Mouse (Mus musculus) activated CD4-positive, CD25-positive, alpha-beta regulatory T cell, adult 4 months (primary cell): Measurements from ENCODE around the gene Smarcd1. TPM values are rescaled to one million over a fixed set of nuclear protein-coding genes. Genes with fewer than 3 reads are reported as not detected.

Experiments used
- ATAC-seq: one replicate; pipeline ENCODE4 v1.8.0; 2017
- polyA plus RNA-seq, 2 experiments: library from polyadenylated mRNA; unstranded; fragments of 100-300 nt; shearing (Covaris generic); gene quantifications; one replicate each; pipeline ENCODE4 v1.2.1; 2017

Smarcd1 gene
- 10 to 100 TPM in 1 of 2 experiments, 1 to 10 TPM in 1; 8.6 to 10.8 TPM for polyA plus RNA-seq

DNA sequence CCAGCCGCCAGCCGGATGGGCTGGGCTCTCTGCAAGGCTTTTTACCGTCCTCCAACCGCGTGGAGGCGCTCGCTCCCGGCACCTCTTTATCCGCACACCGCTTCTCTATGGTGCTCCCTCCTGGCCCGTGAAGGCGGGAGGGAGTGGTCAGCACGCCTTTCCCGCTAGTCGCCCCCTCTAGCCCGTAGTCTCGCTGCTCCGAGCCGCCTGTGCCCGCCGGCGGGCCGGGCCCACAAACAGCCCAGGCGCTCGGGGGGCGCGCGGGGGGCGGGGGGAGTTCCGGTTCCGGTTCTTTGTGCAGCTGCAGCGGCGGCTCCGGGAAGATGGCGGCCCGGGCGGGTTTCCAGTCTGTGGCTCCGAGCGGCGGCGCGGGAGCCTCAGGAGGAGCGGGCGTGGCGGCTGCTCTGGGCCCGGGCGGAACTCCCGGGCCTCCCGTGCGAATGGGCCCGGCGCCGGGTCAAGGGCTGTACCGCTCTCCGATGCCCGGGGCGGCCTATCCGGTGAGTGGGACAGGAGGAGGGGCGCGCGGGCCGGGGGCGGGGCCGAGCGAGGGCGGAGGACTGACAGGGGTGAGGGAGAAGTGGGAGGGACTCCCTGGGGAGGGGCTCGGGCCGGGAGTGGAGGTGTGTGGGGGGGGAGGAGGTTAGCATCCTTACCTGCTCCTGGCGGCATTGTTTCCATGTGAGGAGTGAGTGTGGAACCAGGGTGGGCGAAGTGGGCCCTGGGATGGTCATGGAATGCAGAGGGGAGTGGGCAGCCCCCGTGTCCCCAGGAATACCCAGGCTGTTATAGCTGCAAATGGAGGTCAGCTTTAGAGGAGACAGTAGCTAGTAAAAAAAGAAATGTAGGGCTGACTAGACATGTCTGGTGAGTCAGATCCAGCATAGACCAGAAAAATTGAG lies at the start of gene Smarcd1:
Smarcd1 (plus strand) TSS at position 131 of the 902 bp plus-strand sequence.
- peak; percentile 77 for ATAC-seq

DNA sequence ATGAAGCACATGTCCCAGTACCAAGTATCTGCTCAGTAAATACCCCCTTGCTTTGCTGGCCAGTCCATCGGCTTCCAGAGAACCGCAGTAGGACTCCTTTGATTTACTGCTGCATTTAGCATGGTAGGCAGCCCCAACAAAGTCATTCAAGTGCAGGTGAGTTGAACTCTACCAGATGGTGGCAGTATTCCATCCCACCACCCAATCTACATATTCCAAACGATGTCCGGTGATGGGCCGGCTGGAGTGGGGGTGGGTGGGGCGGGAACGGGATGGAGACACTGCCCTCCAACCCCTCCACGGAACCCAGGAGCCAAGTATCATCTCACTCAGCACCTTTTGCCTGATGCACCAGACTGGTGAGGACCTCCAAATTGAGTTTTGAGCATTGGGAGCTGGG lies 48.6 kb upstream of the Smarcd1 start:
- ATAC-seq = no peak

DNA sequence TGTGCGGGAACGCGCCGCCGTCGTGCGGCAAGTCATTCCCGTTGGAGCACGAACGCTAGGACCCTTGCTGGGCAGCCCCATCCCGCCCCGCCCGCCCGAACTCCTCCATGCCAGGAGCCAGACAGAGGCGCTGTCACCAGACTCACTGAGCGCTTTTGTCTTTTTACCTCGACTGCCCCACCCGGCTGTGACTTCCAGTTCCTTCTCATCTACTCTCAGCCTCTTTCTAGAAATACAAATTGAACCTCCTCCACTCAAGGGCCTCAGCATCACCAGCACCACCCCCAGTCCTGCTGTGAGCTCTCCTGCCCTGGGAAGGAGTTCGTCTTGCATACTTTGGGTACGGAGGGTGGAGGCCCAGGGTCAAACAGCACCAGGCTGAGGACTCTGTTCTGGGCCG lies 48.1 kb upstream of the Smarcd1 start:
- ATAC-seq = no peak

DNA sequence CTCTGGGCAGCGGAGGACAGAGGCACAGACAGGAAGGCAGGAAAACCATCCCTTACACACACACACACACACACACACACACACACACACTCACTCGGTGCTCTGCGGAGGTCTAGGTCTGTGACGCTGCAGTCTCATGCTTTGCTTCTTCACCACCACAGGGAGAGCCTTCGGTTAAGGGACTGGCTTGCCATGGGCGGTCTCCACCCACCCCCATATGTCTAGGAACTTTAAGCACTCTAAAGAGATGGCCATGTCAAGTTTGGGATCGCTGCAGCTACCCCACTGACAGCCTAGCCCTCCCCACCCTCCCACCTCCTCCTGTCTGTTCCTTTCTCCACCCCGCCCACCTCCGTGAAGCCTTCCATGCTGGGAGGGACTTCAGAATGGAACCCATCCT lies 46.0 kb upstream of the Smarcd1 start:
- ATAC-seq = no peak

DNA sequence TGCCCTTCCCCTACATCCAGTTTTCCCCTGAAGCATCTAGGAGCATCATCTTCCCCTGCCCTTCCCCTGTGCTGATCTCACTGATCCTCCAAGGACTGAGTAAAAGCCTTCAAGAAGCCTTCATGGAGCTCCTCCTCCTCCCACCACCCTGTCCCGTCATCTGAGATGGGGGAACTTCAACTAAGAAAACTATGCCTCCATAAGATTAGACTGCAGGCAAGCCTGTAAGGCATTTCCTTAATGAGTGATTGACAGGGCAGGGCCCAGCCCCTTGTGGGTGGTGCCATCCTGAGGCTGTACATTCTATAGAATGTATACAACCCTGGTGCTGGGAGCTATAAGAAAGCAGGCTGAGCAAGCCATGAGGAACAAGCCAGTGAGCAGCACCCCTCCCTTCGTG lies 43.5 kb upstream of the Smarcd1 start:
- ATAC-seq = no peak

DNA sequence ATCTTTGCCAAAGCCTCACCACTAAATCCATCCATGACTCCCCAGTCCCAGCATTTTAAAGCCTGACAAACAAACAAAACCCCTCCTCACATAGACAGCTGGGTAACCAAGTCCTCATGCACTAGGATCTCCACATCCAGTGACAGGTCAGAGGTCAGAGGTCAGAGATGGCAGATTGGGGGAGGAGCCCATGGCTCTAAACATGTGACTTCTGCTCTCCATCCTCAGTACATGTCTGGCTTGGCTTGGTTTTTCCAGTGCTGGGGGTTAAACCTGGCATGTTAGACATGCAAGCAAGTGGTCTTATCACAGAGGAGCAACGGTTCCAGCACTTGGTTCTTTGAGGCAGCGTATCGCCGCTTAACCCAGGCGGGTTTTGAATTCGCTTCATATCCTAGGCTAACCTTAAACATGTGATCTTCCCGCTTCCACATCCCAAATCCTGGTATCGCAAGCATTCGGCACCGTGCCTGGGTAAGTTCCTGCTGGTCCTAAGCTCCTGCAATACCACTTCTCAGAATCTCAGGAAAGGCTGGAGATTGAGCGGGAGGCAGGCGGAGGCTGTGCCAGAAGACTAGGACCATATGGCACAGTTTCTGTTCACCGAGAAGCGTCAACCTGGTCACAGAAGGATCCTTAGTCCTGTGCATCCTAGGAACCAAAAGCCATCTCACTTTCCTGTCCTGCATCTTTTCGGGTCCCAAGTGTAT lies 40.7 kb upstream of the Smarcd1 start:
- no peak for ATAC-seq

DNA sequence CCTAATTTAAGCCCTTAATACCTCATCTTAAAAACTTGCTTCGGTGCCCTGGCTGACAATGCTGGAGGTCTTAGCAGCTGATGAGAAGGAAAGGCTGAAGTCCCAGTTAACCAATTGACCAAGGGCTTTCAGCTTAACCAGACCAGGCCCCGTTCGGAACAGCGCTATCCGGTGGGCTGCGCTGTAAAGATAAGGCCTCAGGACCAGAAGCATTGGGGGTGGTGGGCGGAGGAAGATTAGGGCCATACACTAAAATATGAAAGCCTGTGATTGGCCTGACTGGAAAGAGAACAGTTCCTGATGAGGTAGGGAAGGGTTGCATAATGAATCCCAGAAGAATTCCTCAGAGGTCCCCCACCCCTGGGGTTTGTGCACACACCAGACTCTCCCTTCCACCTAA lies 39.6 kb upstream of the Smarcd1 start:
- ATAC-seq = no peak

DNA sequence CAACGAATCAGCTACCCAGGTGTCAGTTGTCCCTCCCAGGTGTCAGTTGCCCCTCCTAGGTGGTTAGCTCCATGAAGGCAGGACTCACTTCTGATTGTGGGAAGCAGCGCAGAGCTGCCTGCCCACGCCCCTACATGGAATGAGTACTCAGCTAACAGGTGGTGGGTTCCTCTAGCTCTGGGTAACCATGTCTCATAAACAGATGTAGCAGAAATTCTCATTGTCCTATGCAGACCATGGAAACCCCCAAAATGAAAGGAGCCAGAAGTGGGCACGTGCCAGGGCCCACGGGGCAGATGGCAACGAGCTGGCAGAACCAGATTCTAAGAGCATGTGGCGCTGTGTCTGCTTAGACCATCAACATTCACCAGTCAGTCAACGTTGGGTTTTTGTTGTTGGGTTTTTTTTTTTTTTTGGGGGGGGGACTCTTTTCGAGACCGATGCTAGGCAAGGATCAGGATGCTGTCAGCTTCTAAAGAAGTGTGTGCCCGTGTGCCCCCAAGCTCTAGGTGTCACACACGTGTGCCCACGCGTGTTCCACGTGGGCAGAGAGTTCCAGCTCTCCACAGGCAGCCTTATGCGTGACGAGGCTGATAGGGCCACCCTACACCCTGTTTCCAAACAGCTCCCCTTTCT lies 37.8 kb upstream of the Smarcd1 start:
- ATAC-seq = no peak

DNA sequence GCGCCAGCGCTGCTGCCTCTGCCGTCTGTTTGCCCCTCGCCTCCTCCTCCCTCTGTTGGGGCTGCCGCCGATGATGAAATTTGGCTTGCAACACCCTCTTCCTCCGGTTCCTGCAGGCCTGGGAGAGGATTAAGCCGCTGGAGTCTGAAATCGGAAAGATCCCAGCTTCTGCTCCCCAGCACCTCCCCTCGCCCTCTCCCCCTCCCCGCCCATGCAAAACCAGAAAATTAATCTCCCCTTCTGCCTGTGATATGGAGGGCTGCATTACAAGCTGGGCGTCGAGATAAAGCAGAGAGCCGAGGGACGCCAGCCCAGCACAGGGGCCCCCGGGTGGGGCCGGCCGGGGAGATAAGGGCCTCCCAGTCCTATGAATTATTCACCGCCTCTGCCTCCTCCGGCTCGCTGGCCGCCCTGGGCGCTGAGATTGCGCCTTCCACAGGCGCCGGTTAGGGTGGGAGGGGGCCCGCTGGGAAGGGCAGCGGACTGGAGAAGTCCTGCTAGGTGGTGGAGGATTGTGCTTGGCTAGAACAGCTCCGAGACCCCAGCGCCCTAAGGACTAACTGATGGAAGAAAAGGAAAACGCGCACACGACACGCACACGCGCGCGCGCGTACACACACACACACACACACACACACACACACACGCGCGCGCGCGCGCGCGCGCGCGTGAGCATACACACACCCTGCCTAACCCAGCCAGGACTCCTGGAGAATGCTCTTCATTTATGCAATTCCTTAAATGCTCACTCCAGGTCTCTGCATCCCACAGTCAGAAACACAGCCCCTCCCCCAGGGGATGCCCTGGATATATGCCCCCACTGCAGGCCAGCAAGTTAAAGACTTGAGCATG lies 37.1 kb upstream of the Smarcd1 start:
- no peak for ATAC-seq

DNA sequence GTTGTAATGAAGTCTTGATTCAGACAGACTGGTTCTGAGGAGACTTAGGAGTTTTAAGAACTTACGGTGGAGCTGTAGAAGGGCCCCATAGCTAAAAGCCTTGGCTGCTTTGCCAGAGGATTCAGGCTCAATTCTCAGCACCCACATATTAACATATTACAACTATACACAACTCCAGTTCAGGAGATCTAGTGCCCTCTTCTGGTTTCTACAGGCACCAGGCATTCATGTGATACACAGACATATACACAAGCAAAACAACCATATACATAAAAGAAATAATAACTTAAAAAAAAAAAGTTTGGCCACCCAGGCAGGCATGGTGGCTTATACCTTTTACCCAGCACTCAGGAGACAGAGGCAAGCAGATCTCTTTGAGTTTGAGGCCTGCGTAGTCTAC lies 34.4 kb upstream of the Smarcd1 start:
- ATAC-seq = no peak

DNA sequence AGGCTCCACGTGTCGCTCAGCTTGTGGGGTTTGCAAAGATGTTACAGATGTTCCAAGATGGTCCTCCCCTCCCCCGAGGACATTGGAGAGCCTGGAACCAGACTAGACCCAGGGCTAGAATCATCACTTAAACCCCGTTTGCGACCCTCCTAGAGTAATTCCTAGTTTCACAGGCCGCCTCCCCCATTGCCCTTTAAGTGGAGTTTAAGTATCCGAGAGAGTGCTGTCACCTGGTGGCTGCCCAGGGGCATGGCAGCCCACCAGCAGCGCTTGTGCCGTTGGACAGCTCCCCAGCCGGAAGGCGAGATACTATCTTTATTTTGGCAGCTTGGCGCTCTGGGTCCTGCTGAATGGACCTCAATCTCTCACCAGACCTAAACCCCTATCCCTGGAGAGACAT lies 33.0 kb upstream of the Smarcd1 start:
- ATAC-seq = peak; percentile 63

DNA sequence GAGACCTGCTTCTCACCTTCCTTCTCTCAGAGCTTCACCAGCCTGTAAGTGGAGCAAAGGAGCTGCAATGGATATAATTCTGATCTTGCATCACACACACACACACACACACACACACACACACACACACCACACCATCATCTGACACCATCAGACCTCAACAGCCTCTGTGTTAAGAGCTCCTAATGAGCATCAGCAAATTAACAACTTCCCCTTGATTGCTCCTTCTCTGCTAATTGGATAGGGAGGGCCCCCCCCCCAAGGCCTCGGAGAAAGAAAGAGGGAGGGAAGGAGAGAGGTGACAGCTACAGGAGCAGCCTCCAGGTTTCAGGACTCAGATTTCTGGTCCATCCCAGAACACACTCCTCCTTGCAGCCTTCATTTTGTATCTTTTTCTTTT lies 32.5 kb upstream of the Smarcd1 start:
- ATAC-seq = no peak

DNA sequence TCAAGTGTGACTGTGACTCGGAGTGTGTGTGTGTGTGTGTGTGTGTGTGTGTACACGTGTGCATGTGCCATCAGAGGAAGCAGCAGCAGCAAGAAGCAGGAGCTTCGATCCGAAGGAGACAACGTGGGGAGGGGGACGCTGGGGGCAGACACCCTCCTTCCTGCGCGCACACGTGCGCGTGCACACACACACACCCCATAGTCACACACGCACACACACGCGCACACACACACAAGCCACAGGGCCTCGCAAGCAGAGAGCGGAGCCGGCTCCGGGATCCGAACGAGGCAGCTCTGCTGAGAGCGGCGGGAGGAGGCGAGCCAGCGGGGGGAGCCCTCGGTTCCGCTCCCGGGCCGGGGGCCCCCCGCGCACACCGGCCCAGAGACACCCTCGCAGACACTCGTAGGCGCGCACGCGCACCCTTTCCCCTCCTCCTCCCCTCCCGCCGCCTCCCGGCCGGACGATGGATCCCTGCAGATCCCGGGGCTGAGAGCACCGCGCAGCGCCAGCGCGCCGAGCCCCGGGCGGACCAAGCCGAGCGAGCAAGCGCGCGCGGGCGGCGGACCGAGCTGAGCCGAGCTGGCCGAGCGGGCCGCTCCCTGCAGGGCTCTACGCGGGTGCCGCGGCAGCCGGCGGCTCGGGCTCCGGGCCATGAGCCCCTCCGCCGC lies 31.6 kb upstream of the Smarcd1 start, which contains the start of gene Asic1:
Asic1 (plus strand) TSS at position 215 of the 668 bp plus-strand sequence.
- no peak for ATAC-seq

DNA sequence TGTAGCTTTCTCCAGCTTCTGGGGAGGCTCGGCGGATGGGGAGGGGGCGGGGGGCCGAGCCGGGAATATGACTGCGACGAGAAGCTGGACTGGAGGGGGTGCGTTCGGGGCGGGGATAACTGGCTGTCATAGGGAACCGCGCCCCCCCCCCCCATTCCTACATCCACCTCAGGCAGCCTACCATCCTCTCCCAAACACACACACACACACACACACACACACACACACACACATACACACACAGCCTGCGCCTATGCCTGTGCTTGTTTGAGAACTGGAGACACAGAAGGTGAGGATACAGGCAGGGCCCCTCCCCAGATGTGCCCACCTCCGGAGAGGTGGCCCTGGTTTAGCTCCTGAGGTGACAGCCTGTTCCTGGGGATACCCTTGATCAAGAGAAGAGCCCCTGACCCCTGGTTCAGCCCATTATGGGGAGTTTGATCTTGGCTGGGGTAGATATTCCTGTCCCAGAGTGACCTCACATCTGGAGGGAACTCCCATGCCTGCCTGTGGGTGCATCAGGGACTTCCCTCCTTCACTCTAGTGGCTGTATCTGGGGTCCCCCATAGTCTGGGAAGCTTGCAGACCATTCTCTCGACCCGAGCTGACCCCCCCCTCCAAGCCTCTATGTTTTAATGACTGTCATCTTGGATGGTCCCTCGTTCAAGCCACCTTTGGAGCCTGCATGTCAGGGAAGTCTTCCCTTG lies 30.8 kb upstream of the Smarcd1 start:
- ATAC-seq = no peak

DNA sequence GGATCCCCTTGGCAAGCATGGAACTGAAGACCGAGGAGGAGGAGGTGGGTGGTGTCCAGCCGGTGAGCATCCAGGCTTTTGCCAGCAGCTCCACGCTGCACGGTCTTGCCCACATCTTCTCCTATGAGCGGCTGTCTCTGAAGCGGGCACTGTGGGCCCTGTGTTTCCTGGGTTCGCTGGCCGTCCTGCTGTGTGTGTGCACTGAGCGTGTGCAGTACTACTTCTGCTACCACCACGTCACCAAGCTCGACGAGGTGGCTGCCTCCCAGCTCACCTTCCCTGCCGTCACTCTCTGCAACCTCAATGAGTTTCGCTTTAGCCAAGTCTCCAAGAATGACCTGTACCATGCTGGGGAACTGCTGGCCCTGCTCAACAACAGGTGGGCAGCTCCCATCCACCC lies 30.1 kb upstream of the Smarcd1 start:
- no peak for ATAC-seq

DNA sequence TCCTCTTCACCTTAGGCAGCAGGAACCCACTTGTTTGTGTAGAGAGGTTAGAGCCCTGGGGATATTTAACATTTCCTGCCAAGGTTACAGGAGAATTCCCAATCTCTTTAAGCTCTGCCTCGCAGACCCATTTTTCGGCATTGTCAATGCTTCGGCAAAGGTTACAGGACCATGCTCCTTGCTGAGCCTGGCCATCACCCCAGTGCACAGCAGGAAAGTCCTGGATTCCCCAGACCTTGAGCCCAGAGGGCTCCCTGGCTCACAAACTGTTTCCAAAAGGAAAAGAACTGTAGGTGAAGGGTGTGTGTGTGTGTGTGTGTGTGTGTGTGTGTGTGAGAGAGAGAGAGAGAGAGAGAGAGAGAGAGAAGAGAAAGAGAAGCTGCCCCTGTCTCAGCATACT lies 27.1 kb upstream of the Smarcd1 start:
- ATAC-seq = no peak

DNA sequence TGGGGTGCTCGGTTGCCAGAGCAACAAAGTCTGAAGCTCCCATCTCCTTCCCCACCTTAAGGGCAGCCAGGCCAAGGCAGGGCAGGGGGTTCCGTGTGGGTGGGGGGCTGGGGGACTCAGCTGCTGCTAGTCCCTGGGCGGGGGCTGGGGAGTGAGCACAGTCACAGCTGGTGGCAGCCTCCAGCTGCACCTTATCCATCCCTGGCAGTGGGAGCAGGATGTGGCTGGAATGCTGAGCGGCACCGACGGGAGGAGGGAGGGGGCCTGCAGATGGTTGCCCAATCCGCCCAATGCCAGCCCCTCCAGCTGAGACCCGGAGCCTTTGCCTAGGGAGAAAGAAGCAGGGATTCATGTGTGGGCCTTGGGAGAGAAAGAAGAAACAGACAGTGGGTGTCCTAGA lies 24.8 kb upstream of the Smarcd1 start:
- ATAC-seq = no peak

DNA sequence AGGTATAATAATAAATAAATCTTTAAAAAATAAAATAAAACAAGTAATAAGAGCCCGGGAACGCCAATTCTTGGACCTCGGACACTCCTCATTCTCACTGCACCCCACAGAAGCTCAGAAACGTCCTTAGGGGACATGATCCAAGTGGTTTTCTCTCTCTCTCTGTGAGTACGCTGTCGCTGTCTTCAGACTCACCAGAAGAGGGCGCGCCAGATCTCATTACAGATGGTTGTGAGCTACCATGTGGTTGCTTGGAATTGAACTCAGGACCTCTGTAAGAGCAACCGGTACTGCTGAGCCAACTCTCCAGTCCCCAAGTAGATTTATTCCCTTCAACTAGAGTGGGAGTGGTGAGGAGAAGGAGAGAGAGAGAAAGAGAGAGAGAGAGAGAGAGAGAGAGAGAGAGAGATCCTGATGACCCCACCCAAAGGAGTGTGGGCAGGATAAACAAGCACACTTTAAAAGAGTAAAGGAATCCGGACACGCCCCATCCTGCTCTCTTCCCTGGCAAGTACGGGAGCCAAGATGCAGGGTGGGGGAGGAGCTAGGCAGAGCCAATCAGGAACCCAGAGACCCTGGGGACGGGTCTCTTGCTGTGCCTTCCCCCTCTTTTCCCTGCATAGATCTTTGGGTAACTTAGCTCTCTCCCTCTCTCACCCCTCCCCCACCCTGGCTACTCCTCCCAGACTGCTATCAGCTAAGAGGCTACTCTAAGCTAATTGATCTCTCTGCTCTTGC lies 23.7 kb upstream of the Smarcd1 start:
- ATAC-seq = no peak

DNA sequence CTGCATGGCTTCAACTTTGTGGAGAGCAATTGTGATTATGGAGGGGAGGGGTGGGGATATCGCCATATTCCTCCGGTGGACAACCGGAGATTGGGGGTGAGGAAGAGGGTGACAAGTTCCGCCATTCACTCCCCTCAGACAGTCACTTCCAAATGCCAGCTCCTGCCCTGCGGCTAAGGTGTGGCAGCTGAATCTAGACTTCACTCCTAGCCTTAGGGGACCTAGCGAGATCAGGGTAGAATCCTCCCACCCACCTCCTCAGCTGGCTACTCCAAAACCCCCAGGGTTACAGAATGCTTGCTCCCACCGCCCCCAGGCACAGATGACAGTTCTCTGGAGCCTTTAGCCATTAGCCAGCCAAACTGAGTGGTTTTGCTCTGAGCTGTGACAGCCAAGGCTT lies 22.9 kb upstream of the Smarcd1 start:
- ATAC-seq = no peak

DNA sequence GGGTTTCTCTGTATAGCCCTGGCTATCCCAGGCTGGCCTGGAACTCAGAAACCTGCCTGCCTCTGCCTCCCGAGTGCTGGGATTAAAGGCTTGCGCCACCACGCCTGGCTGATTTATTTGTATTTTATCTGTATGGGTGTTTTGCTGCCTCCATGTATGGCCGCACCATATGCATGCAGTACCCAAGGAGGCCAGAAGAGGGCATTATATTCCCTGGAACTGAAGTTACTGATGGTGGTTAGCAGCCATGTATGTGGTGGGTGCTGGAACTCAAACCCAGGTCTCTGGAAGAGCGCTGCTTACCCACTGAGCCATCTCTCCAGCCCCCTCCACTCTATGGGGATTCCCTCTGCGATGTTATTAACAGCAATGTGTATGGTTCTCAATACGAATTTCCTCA lies 19.0 kb upstream of the Smarcd1 start:
- no peak for ATAC-seq

DNA sequence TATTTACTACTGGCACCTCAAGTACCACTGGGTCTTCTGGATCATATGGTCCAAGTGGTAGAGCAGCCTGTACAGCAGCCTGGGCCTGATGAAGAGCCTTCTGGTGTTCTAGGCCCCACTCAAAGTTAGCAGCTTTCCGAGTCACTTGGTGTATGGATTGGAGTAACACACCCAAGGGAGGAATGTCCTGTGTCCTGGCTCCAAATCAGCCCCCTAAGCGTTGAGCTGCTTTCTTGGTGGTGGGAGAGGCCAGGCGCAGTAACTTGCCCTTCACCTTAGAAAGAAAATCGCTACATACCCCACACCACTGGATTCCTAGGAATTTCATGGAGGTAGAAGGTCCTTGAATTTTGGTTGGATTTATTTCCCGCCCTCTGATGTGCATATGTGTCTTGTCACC lies 17.8 kb upstream of the Smarcd1 start:
- ATAC-seq = no peak
